Mouse (Mus musculus) induced T-regulatory cell, adult 2 months (primary cell): ENCODE data around the gene Abca2.

Experiments
- DNase-seq: peaks from one replicate; pipeline ENCODE4 v3.0.0-alpha.2; 2012; ENCODE audit warnings: low read depth

Abca2 gene

GRCm38 (mm10) chr2:25425481-25425880 lies 3.0 kb upstream of the Abca2 start:
- peak; percentile 45 for DNase-seq

DNA sequence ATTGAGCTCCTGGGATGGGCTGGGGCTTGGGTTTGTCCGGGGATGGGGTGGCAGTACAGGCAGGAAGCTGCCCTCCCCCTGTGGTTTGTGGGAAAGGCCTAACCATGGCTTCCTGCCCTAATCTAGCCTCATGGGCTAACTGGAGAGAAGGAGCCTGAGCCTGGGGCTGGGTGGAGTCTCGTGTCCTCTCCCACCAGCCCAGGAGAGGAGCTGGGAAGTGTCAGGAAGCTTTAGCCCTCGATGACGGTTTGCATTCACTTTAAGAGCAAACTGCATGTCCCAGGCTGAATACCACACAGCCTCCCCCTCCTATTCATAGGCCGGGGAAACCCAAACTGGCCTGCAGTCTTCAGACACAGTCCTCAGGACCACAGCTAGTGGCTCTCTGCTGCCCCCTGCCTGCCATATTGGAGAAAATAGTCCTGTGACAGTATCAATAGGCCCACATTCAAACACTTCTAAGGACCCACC lies 1.7 kb upstream of the Abca2 start:
- DNase-seq: peak; percentile 96

DNA sequence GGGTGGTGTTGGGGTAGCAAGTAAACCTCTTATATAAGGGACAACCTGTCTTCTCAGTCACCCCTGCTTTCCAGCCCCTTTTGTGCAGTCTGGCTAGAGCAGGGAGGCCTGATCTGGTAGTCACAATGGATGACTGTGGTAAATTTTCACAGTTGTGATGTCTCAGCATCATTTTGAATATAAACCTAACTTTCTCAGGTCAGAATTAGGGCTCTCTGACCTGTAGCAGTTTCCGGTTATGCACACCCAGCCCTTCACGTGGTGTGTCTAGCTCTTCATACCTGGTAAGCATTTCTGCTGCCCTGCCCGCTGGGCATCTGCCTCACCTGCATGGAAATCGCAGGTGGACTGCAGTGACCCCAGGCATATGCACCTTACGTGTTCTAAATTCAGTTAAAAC lies 1.2 kb upstream of the Abca2 start:
- no peak for DNase-seq

DNA sequence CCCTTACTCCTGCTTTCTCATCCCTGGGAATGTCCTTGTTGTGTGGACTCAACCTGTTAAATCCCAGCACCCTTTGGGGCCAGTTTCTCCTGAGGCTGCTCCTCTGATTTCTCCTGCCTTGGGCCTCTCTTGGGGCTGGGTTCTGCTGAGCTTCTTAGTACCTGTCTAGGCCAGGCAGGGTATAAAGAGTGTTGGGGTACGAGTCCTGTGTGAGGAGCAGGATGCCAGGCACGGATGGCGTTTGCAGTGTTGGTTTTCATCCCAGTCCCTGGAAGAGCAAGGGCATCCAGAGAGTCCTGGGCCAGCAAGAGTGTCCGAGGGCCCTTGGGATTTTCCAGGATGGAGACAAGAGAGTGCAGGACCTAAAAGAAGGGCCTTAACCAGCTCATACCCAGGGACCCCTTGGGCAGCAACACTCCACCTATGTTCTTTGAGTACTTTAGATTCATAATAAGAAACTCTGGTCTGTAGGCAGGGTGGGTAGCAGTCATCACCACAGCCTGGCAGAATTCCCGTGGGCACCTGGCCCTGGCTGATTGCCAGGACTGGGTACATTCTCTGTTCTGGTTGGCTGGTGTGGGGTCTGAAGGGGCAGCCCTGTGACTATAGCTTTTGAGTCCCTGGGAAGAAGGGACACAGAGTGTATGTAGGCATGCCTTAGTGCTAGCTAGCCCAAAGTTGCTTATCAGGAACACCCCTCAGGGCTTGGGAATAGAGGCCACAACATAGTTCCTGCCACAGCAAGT lies 1.1 kb downstream of the Abca2 start:
- peak; percentile 40 for DNase-seq

GRCm38 (mm10) chr2:25430395-25431233 lies 2.1 kb downstream of the Abca2 start:
- peak; percentile 18 for DNase-seq

DNA sequence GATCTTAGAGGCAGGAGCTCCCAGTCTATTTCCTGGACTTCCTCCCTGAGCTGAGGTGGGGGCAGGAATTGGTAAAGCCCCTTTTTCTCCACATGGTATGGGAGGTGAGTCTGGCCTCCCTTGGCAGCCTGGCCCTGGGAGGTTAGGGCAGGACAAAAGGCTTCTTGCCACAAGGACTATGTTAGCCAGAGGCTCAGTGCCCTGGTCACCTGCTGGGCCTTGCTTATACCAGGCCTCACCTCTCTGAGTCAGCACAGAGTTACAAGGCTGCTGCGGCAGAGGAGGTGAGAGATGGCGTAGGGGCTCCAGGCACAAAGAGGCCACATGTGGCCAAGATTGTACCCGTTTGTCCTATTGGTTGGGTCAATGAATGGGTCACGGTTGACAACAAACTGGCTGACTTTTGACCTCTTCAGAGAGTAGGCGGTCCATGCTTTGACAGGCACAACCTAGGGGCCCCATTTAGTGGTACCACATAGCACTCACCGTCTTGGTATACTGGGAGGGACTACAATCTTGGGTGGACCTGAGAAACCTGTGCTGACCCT lies 2.9 kb downstream of the Abca2 start:
- DNase-seq: no peak

DNA sequence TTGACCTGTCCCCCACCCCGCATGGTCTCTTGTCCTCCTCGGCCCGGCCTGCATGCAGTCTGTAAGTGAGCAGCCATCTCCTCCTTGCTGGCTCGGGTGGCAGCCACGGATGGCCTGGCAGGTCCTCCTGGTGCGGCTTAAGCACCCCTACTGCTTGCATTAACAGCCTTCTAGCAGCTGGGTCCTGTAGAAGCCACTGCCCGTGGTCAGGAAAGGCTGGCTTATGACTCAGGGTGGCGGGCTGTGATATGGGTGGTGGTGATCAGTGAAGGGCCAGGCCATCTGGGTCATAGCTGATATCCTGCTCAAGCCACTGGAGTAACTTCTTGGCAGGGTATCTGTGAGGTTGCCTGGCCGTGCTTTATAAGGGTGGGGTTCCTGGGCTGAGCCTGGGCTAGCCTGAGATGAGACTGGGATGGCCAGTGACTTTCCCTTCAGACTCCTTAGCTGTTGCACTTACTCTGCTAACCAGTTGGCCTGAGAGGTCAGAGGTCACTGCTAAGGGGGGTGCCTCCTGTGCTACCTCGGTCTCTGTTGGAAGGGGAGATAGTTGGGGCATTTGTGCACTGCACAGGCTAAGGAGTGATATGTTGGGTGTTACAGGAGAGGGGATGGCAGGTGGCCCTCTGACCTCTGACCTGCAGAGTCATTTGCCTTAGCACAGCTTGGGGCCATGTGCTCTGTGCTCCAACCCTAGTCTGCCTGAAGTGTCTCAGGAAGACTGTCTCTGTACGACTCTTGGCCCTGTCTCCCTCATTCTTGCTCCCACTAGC lies 4.0 kb downstream of the Abca2 start:
- DNase-seq: no peak

- DNase-seq: no peak
Observed at GRCm38 (mm10) chr2:25433101-25433500, 4.6 kb downstream of the Abca2 start.

DNA sequence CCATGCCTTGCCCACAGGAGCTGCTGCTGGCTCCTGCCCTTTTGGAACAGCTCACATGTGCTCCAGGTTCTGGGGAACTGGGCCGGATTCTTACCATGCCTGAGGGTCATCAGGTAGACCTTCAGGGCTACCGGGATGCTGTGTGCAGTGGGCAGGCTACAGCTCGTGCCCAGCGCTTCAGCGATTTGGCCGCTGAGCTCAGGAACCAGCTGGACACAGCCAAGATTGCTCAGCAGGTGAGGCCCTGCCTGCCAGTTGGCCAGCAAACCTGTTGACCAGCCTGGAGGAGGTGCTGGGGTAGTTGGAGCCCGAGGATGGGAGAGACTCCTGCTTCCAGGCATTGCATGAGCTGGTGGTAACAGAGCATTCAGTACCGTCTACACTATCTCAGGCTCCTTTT lies 5.8 kb downstream of the Abca2 start:
- no peak for DNase-seq

DNA sequence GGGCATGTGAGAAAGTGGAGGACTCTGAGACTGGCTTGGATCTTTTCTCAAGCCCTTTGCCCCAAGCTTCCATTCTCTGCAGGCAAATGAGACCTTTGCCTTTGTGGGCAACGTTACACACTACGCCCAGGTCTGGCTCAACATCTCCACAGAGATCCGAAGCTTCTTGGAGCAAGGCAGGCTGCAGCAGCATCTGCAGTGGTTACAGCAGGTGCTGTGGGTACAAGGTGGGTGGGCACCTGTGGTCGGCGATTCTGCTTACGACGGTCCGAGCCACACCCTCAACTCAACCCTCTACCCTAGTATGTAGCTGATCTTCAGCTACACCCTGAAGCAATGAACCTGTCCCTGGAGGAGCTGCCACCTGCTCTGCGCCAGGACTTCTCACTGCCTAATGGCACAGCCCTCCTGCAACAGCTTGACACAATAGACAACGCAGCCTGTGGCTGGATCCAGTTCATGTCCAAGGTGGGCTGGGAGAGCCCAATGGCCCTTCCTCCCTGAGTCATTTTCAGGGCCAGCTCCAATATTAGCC lies 7.8 kb downstream of the Abca2 start:
- DNase-seq: no peak

- no peak for DNase-seq
Observed at GRCm38 (mm10) chr2:25441067-25441466, 12.6 kb downstream of the Abca2 start.

- DNase-seq: no peak
Observed at GRCm38 (mm10) chr2:25442682-25443081, 14.2 kb downstream of the Abca2 start.

- no peak for DNase-seq
Observed at GRCm38 (mm10) chr2:25450853-25451647, 22.5 kb downstream of the Abca2 start.

DNA sequence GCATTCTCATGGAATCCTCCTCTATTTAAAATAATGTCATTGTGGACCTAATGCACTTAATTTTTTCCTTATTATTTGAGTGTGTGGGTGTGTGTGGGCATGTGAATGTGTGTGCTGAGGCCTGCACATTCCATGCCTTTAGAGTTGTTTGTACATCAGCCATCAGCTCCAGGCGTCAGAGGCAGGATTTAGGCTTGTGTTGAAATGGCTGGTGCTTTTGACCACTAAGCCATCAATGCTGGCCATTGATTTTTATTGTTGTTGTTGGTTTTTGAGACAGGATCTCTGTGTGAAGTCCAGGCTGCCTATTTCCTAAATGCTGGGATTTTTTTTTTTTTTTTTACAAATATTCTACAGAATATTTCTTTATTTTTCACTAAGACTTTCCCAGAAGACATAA lies 24.4 kb downstream of the Abca2 start:
- no peak for DNase-seq

DNA sequence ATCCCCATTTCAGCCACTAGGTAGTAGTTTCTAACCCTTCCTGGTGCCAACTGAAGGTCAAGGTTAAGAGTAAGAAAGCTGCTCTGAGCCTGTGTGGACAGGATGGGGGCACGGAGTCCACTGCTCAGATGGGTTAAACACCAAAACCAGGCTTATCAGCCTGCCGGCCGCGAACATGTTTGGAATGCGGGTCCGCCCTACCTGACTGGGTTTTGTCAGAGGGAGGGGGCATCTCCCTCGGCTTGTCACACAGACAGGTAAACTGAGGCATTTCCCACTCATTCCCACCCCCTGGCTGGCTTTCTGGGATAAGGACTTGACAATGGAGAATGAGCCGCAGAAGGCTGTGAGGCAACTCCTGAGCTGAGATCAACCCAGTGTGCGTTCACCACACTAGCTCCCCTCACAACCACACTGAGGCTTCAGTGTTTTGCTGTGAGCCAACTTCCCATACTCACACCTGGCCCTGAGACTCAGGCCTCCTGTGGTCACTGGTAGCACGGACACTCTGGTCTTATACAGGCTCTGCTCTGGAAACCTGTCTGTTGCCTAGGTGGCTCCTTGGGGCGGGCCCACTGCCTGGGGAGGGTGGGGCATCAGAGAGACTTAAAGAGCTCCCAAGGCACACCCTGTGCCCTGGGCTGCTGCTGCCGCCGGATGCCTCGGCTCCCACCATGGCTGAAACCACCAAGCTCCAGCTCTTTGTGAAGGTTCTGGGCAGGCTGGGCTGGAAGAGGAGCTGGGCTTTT lies 27.9 kb downstream of the Abca2 start, which contains the start of gene Clic3:
Clic3 (plus strand) TSS at position 634 of the 749 bp plus-strand sequence.
- DNase-seq: no peak

- no peak for DNase-seq
Observed at GRCm38 (mm10) chr2:25457022-25457896, 28.8 kb downstream of the Abca2 start.

- DNase-seq: no peak
Observed at GRCm38 (mm10) chr2:25458911-25459310, 30.4 kb downstream of the Abca2 start.

DNA sequence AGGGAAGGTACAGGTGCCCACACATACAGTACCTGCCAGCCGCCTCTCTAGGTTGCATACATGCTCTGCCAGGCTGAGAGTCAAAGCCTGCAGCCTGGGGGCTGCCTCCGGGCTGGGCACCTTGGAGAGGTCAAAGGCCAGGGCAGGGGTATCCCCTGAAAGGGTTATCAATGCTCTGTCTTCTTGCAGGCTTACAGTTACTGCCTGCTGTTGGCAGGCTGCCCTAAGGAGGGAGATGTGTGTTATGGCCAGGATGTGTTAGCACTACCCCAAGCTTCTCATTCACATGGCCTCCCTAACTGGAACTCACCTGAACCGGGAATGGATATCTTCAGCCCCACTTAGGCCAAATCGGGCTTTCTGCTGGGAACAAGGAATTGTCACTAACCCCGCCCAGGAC lies 31.6 kb downstream of the Abca2 start:
- DNase-seq: no peak
